In the genomic region with DNA sequence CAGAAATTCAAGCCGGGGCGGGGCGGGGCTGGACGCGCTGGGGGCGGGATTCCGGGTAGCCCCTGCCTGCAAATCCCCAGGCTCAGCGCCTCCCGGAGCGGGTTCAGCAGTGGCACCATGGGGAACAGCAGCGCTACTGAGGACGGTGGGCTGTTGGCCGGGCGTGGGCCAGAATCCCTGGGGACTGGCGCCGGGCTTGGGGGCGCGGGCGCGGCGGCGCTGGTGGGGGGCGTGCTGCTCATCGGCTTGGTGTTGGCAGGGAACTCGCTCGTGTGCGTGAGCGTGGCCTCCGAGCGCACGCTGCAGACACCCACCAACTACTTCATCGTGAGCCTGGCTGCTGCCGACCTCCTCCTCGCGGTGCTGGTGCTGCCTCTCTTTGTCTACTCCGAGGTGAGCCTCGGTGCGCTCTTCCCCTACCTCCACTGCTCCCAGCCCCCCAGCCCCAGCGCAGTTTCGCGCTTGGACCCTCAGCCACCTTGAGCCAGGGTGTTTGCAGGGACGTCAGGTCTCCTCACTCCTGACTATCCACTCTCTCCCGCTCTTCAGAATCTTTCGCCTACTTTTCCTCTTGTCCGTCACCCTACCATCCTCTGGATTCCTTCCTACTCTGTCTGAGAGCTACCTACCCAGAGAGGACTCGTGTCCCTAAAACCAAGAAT, we compare ENCODE assay signal across 9 mouse cellular contexts. TPM values are rescaled to one million over a fixed set of nuclear protein-coding genes. Genes with fewer than 3 reads are reported as not detected.
DNase-seq lines count a peak whose midpoint lies in the region; ATAC-seq and TF ChIP-seq lines count a peak whose summit lies in the region.
"Had no signal": no experiment of that assay in that cellular context is flagged by ENCODE, and none has a peak within 500 bp of the region (broad histone marks: within the 10 kb centered on the region; RNA-seq: fewer than 3 reads in every experiment).

A gene (plus strand): TSS at position 86 of the 662 bp plus-strand sequence.

- TF ChIP-seq EP300 in liver, postnatal 0 days (IDR thresholded peaks at IDR 0.05; ENCODE audit: low read depth), result no peak

- peak within 1 kb of the TSS; percentile 44 for H3K4me3 ChIP-seq in kidney, postnatal 0 days (replicated peaks; ENCODE audit: low read depth, low read length)
- H3K4me3 ChIP-seq in brown adipose tissue, adult 24 weeks (ENCODE audit: insufficient read depth, low read depth, low read length), result peak within 1 kb of the TSS; percentile 19; the same call in 1 of the 2 replicates
- peak within 1 kb of the TSS; percentile 30 for H3K4me3 ChIP-seq in liver, postnatal 0 days (ENCODE audit: low read depth, low read length)
- peak within 1 kb of the TSS; percentile 46 for H3K4me3 ChIP-seq in stomach, embryonic 15.5 days (replicated peaks)

- ATAC-seq in kidney, postnatal 0 days (replicated peaks; ENCODE audit: low FRiP score, low read depth), result no peak
- no peak for ATAC-seq in liver, postnatal 0 days
- peak; percentile 50; the same call in 1 of the 2 replicates for ATAC-seq in stomach, embryonic 15.5 days (ENCODE audit: insufficient read depth, low FRiP score, low read depth)

- H3K4me2 ChIP-seq in kidney, postnatal 0 days (ENCODE audit: low read length), result peak within 1 kb of the TSS; percentile 68
- peak within 1 kb of the TSS; percentile 62 for H3K4me2 ChIP-seq in liver, postnatal 0 days (ENCODE audit: low read depth, low read length)
- peak within 1 kb of the TSS; percentile 95 for H3K4me2 ChIP-seq in stomach, embryonic 15.5 days

- peak; percentile 71 for DNase-seq in kidney, postnatal 0 days (ENCODE audit: low spot score)
- no peak for DNase-seq in kidney, adult 11 months
- DNase-seq in heart, postnatal 4 days, result peak; percentile 24
- no peak for DNase-seq in liver, postnatal 0 days
- DNase-seq in layer of hippocampus, adult 8-10 months (ENCODE audit: low spot score in 2 of 2), result no peak
- DNase-seq in spleen, adult 12 weeks (ENCODE audit: low spot score), result no peak

- no peaks in the 10 kb centered on the region for H3K36me3 ChIP-seq in kidney, postnatal 0 days (ENCODE audit: insufficient read depth, low read length)
- no peaks in the 10 kb centered on the region for H3K36me3 ChIP-seq in liver, postnatal 0 days (replicated peaks; ENCODE audit: insufficient read depth, low read length)
- 0 out of 2 replicates have a peak, but pooled peaks cover 1% of the 10 kb centered on the region for H3K36me3 ChIP-seq in stomach, embryonic 15.5 days

- H3K27ac ChIP-seq in kidney, postnatal 0 days, result no peak within 1 kb of the TSS
- no peak within 1 kb of the TSS for H3K27ac ChIP-seq in brown adipose tissue, adult 24 weeks (replicated peaks; ENCODE audit: low read depth, low read length)
- no peak within 1 kb of the TSS for H3K27ac ChIP-seq in liver, postnatal 0 days (ENCODE audit: low read depth)
- no peak within 1 kb of the TSS for H3K27ac ChIP-seq in stomach, embryonic 15.5 days
- H3K27ac ChIP-seq: macrophage had no signal

- TF ChIP-seq CTCF in kidney, postnatal 0 days (IDR thresholded peaks at IDR 0.05; ENCODE audit: low read depth), result no peak
- TF ChIP-seq CTCF in liver, postnatal 0 days (IDR thresholded peaks at IDR 0.05; ENCODE audit: low read depth), result no peak

- H3K9ac ChIP-seq in kidney, postnatal 0 days (ENCODE audit: low read depth, low read length), result peak within 1 kb of the TSS; percentile 44; the same call in 1 of the 2 replicates
- H3K9ac ChIP-seq in liver, postnatal 0 days (replicated peaks), result 0 out of 2 replicates have a peak within 1 kb of the TSS, but pooled peaks have one; percentile 16
- H3K9ac ChIP-seq in stomach, embryonic 15.5 days, result peak within 1 kb of the TSS; percentile 29; the same call in 1 of the 2 replicates

- H3K9me3 ChIP-seq in kidney, postnatal 0 days (replicated peaks; ENCODE audit: low read length), result no peaks in the 10 kb centered on the region
- H3K9me3 ChIP-seq in liver, postnatal 0 days (ENCODE audit: low read length), result no peaks in the 10 kb centered on the region
- H3K9me3 ChIP-seq in stomach, embryonic 15.5 days, result no peaks in the 10 kb centered on the region

- H3K27me3 ChIP-seq in kidney, postnatal 0 days (ENCODE audit: insufficient read depth, low read length), result peaks cover 22% of the 10 kb centered on the region
- peaks cover 60% of the 10 kb centered on the region for H3K27me3 ChIP-seq in liver, postnatal 0 days (ENCODE audit: insufficient read depth, low read length)
- H3K27me3 ChIP-seq in stomach, embryonic 15.5 days (replicated peaks), result peaks cover 45% of the 10 kb centered on the region

- H3K4me1 ChIP-seq in kidney, postnatal 0 days (replicated peaks; ENCODE audit: insufficient read depth, low read length), result peaks cover 12% of the 10 kb centered on the region; the same call in 1 of the 2 replicates
- H3K4me1 ChIP-seq in brown adipose tissue, adult 24 weeks (ENCODE audit: control insufficient read depth, insufficient read depth, insufficient read length, low read length), result peaks cover 3% of the 10 kb centered on the region; the same call in 1 of the 2 replicates
- peaks cover 16% of the 10 kb centered on the region for H3K4me1 ChIP-seq in liver, postnatal 0 days (ENCODE audit: insufficient read depth)
- H3K4me1 ChIP-seq in stomach, embryonic 15.5 days, result peaks cover 24% of the 10 kb centered on the region

- 3% methylated on average over 37 of the region's 46 CpGs for WGBS in kidney, postnatal 0 days
- 3% methylated on average over 34 of the region's 46 CpGs for WGBS in liver, postnatal 0 days (ENCODE audit: insufficient replicate concordance)
- WGBS in stomach, embryonic 15.5 days, result 4% methylated on average over 44 of the region's 46 CpGs

RNA-seq across cellular contexts. Expression of the gene that starts here (rescaled TPM):
- polyA plus RNA-seq in kidney, postnatal 0 days (2015; fragmentation: Nextera tagmentation; extraction: Ambion mirVana), result 1.8 and 2.2 TPM in 2 replicates
- polyA plus RNA-seq in brown adipose tissue, adult 24 weeks (2012; ENCODE audit: insufficient read depth, insufficient read length, missing spikeins), result not detected in 2 replicates
- total RNA-seq in heart, postnatal 4 days (2021), result not detected
- not detected in 2 replicates for polyA plus RNA-seq in liver, postnatal 0 days (2015; fragmentation: Nextera tagmentation; extraction: Ambion mirVana)
- 0.19 and 0.28 TPM in 2 replicates for polyA plus RNA-seq in stomach, embryonic 15.5 days (2015; fragmentation: Nextera tagmentation; extraction: Ambion mirVana)
- total RNA-seq in layer of hippocampus, adult 8-10 months (2022), result under 1 TPM in 1 of 4 experiments, not detected in 3; 0.27 TPM
- polyA plus RNA-seq: macrophage had no signal

Comparison
In these comparisons a context has a peak if more than half of its experiments do, and no peak if none do; other contexts are left out.
1. Peak in DNase-seq in heart, postnatal 4 days; RNA of the gene not detected or under 1 TPM.
2. Peak in ATAC-seq, H3K4me3 ChIP-seq, H3K9ac ChIP-seq and H3K4me2 ChIP-seq in stomach, embryonic 15.5 days; RNA of the gene not detected or under 1 TPM.